In the genomic region with DNA sequence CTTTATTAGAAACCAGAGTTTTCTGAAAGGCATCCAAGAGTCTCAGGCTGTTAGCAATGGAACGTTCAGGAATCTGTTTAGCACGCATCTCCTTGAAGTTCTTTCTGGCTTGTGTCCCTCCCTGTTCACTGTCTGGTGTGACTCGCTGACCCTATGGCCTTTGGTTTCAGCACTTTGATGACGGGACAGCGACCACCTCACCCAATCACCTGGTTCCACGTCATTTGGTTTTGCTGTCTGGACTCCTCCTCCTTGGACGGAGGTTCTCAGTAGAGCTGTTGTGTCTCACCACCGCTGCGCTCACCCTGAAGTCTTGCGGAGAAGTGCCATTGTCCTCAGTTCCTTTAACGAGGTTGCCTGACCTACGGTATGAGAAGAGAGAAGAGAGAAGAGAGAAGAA, we compare ENCODE assay signal across 9 mouse cellular contexts. TPM values are rescaled to one million over a fixed set of nuclear protein-coding genes. Genes with fewer than 3 reads are reported as not detected.
DNase-seq lines count a peak whose midpoint lies in the region; ATAC-seq and TF ChIP-seq lines count a peak whose summit lies in the region.
"Had no signal": no experiment of that assay in that cellular context is flagged by ENCODE, and none has a peak within 500 bp of the region (broad histone marks: within the 10 kb centered on the region; RNA-seq: fewer than 3 reads in every experiment).

No protein-coding gene starts in this region.

- peak; percentile 12 for DNase-seq in kidney, adult 2 months
- peak; percentile 37 to 61 for DNase-seq in adrenal gland, postnatal 36 days
- peak; percentile 84 for DNase-seq in limb, embryonic 10.5 days (ENCODE audit: low spot score)
- no peak for DNase-seq in left cerebral cortex, adult 8-10 months (ENCODE audit: low spot score in 2 of 2)
- no peak for DNase-seq in frontal cortex, postnatal 25 days (ENCODE audit: low spot score in 2 of 2)
- no peak for DNase-seq in left cerebral cortex, adult 11 months (ENCODE audit: low spot score)
- DNase-seq: right cerebral cortex, adult 18-20 months had no signal

- H3K9ac ChIP-seq in kidney, embryonic 15.5 days, result no peak overlapping the region
- H3K9ac ChIP-seq in neural tube, embryonic 12.5 days, result no peak overlapping the region

- H3K4me1 ChIP-seq in kidney, adult 2 months (ENCODE audit: control insufficient read depth, insufficient read depth, low read length), result no peaks in the 10 kb centered on the region
- no peaks in the 10 kb centered on the region for H3K4me1 ChIP-seq in kidney, embryonic 15.5 days
- 0 out of 2 replicates have a peak, but pooled peaks cover 5% of the 10 kb centered on the region for H3K4me1 ChIP-seq in limb, embryonic 10.5 days
- H3K4me1 ChIP-seq in neural tube, embryonic 12.5 days, result no peaks in the 10 kb centered on the region

- no peak for TF ChIP-seq CTCF in kidney, adult 2 months (conservative IDR thresholded peaks at IDR 0.05; ENCODE audit: insufficient read depth, insufficient read length, low read depth, low read length)

- ATAC-seq in kidney, embryonic 15.5 days (replicated peaks; ENCODE audit: low FRiP score), result no peak
- ATAC-seq in neural tube, embryonic 12.5 days (ENCODE audit: low FRiP score, low read depth), result no peak

- no peak for TF ChIP-seq POLR2A in kidney, adult 2 months (IDR thresholded peaks at IDR 0.05; ENCODE audit: low read depth, low read length)

- H3K36me3 ChIP-seq in kidney, adult 2 months (ENCODE audit: control insufficient read depth, insufficient read depth, low read length), result no peaks in the 10 kb centered on the region
- no peaks in the 10 kb centered on the region for H3K36me3 ChIP-seq in kidney, embryonic 15.5 days
- H3K36me3 ChIP-seq in limb, embryonic 10.5 days, result no peaks in the 10 kb centered on the region
- H3K36me3 ChIP-seq in neural tube, embryonic 12.5 days, result no peaks in the 10 kb centered on the region

- no peaks in the 10 kb centered on the region for H3K9me3 ChIP-seq in kidney, embryonic 15.5 days (replicated peaks)
- no peaks in the 10 kb centered on the region for H3K9me3 ChIP-seq in limb, embryonic 10.5 days (replicated peaks)
- H3K9me3 ChIP-seq in neural tube, embryonic 12.5 days, result no peaks in the 10 kb centered on the region

- WGBS in kidney, adult 2 months, result 5% methylated on average over 12 of the region's 12 CpGs
- 3% methylated on average over 12 of the region's 12 CpGs for WGBS in kidney, embryonic 15.5 days
- WGBS in limb, embryonic 10.5 days, result 2% methylated on average over 12 of the region's 12 CpGs
- WGBS in neural tube, embryonic 12.5 days, result 2% methylated on average over 12 of the region's 12 CpGs

- no peak overlapping the region for H3K4me3 ChIP-seq in kidney, adult 2 months (ENCODE audit: insufficient read depth, low read depth, low read length)
- no peak overlapping the region for H3K4me3 ChIP-seq in kidney, embryonic 15.5 days (replicated peaks)
- no peak overlapping the region for H3K4me3 ChIP-seq in limb, embryonic 10.5 days
- H3K4me3 ChIP-seq in neural tube, embryonic 12.5 days, result no peak overlapping the region

- no peak overlapping the region for H3K27ac ChIP-seq in kidney, adult 2 months (ENCODE audit: insufficient read depth, low read depth, low read length)
- no peak overlapping the region for H3K27ac ChIP-seq in kidney, embryonic 15.5 days
- no peak overlapping the region for H3K27ac ChIP-seq in limb, embryonic 10.5 days
- H3K27ac ChIP-seq in neural tube, embryonic 12.5 days, result no peak overlapping the region

- no peak overlapping the region for H3K4me2 ChIP-seq in kidney, embryonic 15.5 days
- H3K4me2 ChIP-seq in neural tube, embryonic 12.5 days (replicated peaks), result peak overlapping the region; percentile 18; the same call in 1 of the 2 replicates

- no peaks in the 10 kb centered on the region; the same call in 1 of the 2 replicates for H3K27me3 ChIP-seq in kidney, adult 2 months (replicated peaks; ENCODE audit: control insufficient read depth, insufficient read depth, low read length)
- peaks cover 56% of the 10 kb centered on the region for H3K27me3 ChIP-seq in kidney, embryonic 15.5 days
- H3K27me3 ChIP-seq in limb, embryonic 10.5 days (ENCODE audit: low read depth, poor library complexity, severe bottlenecking), result peaks cover 40% of the 10 kb centered on the region
- peaks cover 49% of the 10 kb centered on the region for H3K27me3 ChIP-seq in neural tube, embryonic 12.5 days (replicated peaks)

RNA-seq across cellular contexts. Expression of a gene that starts 21.2 kb away (rescaled TPM):
- polyA plus RNA-seq in kidney, adult 2 months (2012; rRNA removed), result not detected in 2 replicates
- 0.17 TPM in 1 of 2 replicates, not detected in the other for polyA plus RNA-seq in kidney, embryonic 15.5 days (2015; fragmentation: Nextera tagmentation; extraction: Ambion mirVana)
- total RNA-seq in adrenal gland, postnatal 36 days (2021), result not detected
- polyA plus RNA-seq in limb, embryonic 10.5 days (2016; fragmentation: Nextera tagmentation; extraction: Ambion mirVana), result not detected in 2 replicates
- not detected in 2 replicates for polyA plus RNA-seq in neural tube, embryonic 12.5 days (2016; fragmentation: Nextera tagmentation; extraction: Ambion mirVana)
- 10 to 100 TPM; 10.3 to 15.6 (median 12.2) TPM for total RNA-seq in left cerebral cortex, adult 8-10 months (2022)

RNA-seq across cellular contexts. Expression of a gene that starts 21.4 kb away (rescaled TPM):
- polyA plus RNA-seq in kidney, adult 2 months (2012; rRNA removed), result 15.4 and 15.5 TPM in 2 replicates
- 14.5 and 14.9 TPM in 2 replicates for polyA plus RNA-seq in kidney, embryonic 15.5 days (2015; fragmentation: Nextera tagmentation; extraction: Ambion mirVana)
- 10 to 100 TPM; 25.6 to 29.3 TPM for total RNA-seq in adrenal gland, postnatal 36 days (2021)
- polyA plus RNA-seq in limb, embryonic 10.5 days (2016; fragmentation: Nextera tagmentation; extraction: Ambion mirVana), result 8.4 and 8.9 TPM in 2 replicates
- polyA plus RNA-seq in neural tube, embryonic 12.5 days (2016; fragmentation: Nextera tagmentation; extraction: Ambion mirVana), result 21.7 and 24.1 TPM in 2 replicates
- total RNA-seq in left cerebral cortex, adult 8-10 months (2022), result 10 to 100 TPM; 45.8 to 51.5 (median 48.4) TPM

Comparison
In these comparisons a context has a peak if more than half of its experiments do, and no peak if none do; other contexts are left out.
1. DNase-seq: peak in kidney, adult 2 months (single experiment), adrenal gland, postnatal 36 days (2 of 2) and limb, embryonic 10.5 days (single experiment); none in left cerebral cortex, adult 8-10 months (0 of 2), frontal cortex, postnatal 25 days (0 of 2) and left cerebral cortex, adult 11 months (single experiment).